Mouse (Mus musculus) brain, embryonic 14.5 days (tissue): Measurements from ENCODE around the gene Nrde2.

ENCODE experiments used
- CTCF ChIP-seq: fragments of 200-500 bp; IDR thresholded peaks from 2 replicates; pipeline ENCODE4 v1.5.1; 2012; ENCODE audit warnings: inconsistent platforms, mild to moderate bottlenecking, moderate library complexity, borderline replicate concordance; ENCODE audit not compliant: insufficient read depth, insufficient read length; ENCODE audit errors: extremely low read depth
- POLR2A ChIP-seq: fragments of 200-500 bp; IDR thresholded peaks from 2 replicates; pipeline ENCODE4 v1.6.1; 2012; ENCODE audit warnings: mild to moderate bottlenecking, inconsistent platforms, borderline replicate concordance; ENCODE audit not compliant: poor library complexity, insufficient read depth, insufficient read length, severe bottlenecking; ENCODE audit errors: extremely low read depth

- no peak for TF ChIP-seq CTCF
- TF ChIP-seq POLR2A = no peak
These were observed 54.9 kb downstream of the Nrde2 start for GRCm38 (mm10) chr12:100104530-100104929.
